Mouse (Mus musculus) WW6 (cell line): Measurements from ENCODE around the gene Eif2b5.

Experiments used
- DNase-seq: peaks from one replicate; pipeline ENCODE4 v3.0.0-alpha.2; 2013; ENCODE audit warnings: low read depth, low spot score

Eif2b5 gene

GRCm38 (mm10) chr16:20489233-20489632 is 9.4 kb upstream of the Eif2b5 start:
- no peak for DNase-seq

- no peak for DNase-seq
Observed at GRCm38 (mm10) chr16:20490581-20490980, 8.0 kb upstream of the Eif2b5 start.

- DNase-seq = no peak
Observed at GRCm38 (mm10) chr16:20491301-20491700, 7.3 kb upstream of the Eif2b5 start.

- DNase-seq = no peak
Observed at GRCm38 (mm10) chr16:20493452-20493851, 5.2 kb upstream of the Eif2b5 start.

GRCm38 (mm10) chr16:20496671-20497600 is 1.7 kb upstream of the Eif2b5 start:
- DNase-seq = no peak

- DNase-seq = no peak
Observed at GRCm38 (mm10) chr16:20497980-20498676, 489 bp upstream of the Eif2b5 start.

DNA sequence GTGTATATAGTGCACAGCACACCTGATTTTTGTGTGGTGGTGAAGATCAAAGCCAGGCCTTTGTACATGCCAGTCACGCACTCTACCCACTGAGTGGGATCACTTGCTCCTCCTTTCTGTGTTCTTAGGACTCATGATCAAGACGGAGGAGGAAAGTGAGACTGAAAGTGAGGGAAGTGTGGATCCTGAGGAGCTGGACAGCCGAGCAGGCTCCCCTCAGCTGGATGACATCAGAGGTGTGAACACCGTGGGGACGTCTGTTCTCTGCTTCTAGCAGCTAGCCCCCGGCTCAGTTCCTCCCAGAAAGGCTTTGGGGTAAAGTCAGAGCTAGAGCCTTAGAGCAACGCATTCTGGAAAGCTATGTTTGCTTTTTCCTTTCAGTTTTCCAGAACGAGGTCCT is 7.4 kb downstream of the Eif2b5 start:
- no peak for DNase-seq

- no peak for DNase-seq
Observed at GRCm38 (mm10) chr16:20509349-20509748, 10.7 kb downstream of the Eif2b5 start.

- DNase-seq = no peak
Observed at GRCm38 (mm10) chr16:20511277-20511847, 12.7 kb downstream of the Eif2b5 start.

- no peak for DNase-seq
Observed at GRCm38 (mm10) chr16:20516032-20516431, 17.4 kb downstream of the Eif2b5 start.

GRCm38 (mm10) chr16:20516726-20517201 is 18.1 kb downstream of the Eif2b5 start, which contains the start of gene Dvl3:
Gene Dvl3, plus strand, starts transcription at chr16:20516982.
- DNase-seq = no peak

- no peak for DNase-seq
Observed at GRCm38 (mm10) chr16:20517216-20517615, 18.6 kb downstream of the Eif2b5 start.

- DNase-seq = no peak
Observed at GRCm38 (mm10) chr16:20517701-20518374, 19.2 kb downstream of the Eif2b5 start.

- DNase-seq = no peak
Observed at GRCm38 (mm10) chr16:20523886-20524285, 25.3 kb downstream of the Eif2b5 start.

DNA sequence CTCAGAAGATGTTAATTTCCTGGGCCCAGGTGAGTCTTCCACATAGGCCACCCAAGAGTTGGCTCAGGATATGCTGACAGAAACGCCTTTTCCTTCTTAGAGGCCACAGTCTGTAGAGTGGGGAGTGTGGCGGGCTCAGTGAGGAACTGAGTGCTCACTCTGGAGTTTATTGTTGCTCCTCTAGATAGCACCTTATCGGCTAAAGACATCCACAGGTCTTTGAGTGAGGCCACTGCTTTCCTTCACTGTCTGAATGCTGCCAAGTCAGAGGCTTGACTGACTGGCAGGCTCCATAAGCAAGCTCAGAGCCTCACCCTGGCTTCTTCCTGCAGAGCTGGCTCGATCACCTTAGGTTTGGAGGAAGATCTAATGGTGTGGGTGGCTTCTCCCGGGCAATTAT is 30.2 kb downstream of the Eif2b5 start:
- no peak for DNase-seq

DNA sequence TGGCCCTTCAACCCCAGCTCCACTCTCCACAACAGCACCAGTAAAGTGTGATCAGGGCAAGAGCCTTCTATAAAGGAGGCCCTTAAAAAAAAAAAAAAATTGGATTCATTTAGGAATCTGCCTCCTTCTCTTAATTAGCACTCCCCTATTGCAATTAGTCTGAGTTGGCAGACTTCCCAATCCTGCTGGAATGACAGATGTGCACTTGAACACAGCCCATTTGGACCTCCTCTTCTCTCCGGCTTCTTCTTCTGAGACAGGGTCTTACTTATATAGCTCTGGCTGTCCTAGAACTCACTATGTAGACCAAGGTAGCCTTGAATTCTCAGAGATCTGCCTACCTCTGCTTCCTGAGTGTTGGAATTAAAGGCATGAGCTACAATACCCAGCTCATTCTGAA is 30.8 kb downstream of the Eif2b5 start:
- no peak for DNase-seq

DNA sequence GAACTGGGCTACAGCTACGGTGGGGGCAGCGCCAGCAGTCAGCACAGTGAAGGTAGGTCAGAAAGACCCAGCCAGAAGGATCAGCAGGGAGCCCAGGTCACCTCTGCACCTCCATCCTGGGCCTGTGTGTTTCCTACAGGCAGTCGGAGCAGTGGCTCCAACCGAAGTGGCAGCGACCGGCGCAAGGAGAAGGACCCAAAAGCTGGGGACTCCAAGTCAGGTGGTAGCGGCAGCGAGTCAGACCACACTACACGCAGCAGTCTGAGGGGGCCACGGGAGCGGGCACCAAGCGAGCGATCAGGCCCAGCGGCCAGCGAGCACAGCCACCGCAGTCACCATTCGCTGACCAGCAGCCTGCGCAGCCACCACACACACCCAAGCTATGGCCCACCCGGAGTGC is 32.3 kb downstream of the Eif2b5 start:
- DNase-seq = no peak

DNA sequence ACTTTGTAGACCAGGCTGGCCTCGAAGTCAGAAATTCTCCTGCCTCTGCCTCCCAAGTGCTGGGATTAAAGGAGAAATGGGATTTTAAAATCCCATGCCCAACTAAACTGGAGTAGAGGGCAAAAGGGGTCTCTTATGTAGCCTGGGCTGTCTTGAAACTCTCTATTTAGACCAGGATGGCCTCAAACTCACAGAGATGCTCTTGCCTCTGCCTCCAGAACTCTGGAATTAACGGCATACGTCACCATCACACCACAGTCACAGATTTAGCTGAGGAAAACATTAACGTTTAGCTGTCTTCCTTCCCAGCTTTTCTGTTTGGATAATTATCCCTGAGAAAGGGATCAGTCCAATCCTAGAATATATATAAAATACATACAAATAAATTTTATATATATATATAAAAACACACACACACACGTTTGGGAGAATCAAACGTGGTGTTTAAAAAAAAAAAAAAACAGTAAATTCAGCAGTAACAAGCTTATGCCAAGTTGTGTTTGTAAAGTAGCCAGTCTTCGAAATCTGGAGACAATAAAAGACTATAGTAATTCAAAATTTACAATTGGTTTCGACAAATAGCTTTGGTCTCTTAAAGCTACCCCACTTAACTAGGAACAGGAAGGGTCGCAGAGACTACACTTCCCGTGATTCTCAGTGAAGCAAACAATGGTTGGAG is 36.1 kb downstream of the Eif2b5 start:
- DNase-seq = no peak

DNA sequence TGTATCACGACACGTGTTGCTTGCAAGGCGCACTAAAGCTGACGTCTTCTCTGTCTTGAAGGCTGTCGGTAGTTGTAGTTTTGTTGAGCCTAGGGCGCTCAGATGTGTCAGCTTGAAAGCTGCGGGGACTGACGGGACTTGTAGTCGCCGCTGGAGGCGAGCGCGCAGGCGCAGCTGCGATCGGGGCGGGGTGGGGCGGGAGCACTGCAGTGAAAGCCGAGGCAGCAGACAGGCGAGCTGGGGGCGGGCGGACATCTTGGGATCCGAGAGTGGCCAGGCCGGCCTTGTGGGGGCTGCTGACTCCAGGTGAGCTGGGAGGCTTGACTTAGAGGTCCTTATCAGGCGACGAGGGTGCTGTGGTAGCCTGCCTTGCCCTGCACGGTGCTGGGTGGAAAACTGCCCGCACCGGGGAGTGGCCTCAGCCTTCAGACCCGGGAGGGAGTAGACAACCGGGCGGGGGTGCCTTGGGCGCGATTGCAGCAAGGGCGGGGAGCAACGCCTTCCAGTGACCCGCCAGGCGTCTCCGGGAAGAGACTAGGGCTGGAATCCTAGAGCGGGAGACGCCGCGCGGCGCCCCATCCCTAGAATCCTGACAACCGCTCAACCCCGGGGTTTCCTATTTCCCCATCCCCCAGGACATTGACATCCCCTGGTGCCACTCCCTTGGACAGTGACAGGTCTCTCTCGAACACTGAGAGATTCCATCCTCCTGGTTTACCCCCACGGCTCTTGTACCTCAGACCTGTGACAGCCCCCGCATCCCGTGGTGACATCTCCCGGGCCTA is 36.9 kb downstream of the Eif2b5 start, which contains the start of gene Ap2m1:
Gene Ap2m1, plus strand, starts transcription at position 183 of the 785 bp plus-strand sequence.
- peak; percentile 97 for DNase-seq

DNA sequence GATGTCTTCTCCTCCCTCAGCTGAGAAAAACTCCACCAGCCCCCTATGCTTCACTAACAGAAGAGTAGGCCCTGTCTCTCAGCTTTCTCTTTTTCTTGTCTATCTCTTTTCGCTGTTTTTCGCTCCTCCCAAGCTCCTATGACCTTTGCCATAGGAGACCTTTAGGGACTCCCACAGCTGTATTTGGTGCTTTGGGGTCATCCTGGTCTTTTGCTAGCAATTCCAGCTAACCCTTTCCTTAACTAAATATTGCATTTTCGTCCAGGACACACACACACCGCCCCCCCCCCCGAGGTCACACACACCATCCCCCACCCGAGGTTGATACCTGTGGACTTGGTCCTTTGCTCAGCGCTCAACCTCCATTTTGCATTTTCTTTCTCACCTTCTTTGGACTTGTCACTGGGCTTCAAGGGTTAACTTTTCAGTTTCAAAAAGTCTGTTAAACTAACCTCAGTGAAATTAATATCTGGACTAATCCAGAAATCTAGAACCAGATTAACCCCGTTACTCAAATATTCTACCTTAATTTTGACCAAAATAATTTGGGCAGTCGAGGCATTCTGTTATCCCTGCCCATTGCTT is 37.6 kb downstream of the Eif2b5 start:
- no peak for DNase-seq
